Mouse (Mus musculus): Measurements from ENCODE around the gene Fermt1. TPM values are rescaled to one million over a fixed set of nuclear protein-coding genes. Genes with fewer than 3 reads are reported as not detected.

Gene Fermt1
- total and polyA plus RNA-seq, 3 experiments: 0.02 TPM; not detected in 2

GRCm38 (mm10) chr2:132904961-132905360 lies 40.7 kb downstream of the Fermt1 start:
- no peak overlapping the region for H3K9ac ChIP-seq (ENCODE audit: low read depth, low read length)
- H3K36me3 ChIP-seq (ENCODE audit: control insufficient read depth, insufficient read depth, low read length): no peaks in the 10 kb centered on the region
- no peaks in the 10 kb centered on the region for H3K79me2 ChIP-seq (replicated peaks; ENCODE audit: control insufficient read depth, insufficient read depth, low read length)
- intact Hi-C loops (cut with DNase I): loop anchor here (2.0 to 10.0 kb wide), 3 partner anchors 200 to 590 kb away; no protein-coding TSS in a partner anchor
- DNase-seq: no peak
- no peaks in the 10 kb centered on the region for H3K27me3 ChIP-seq (ENCODE audit: control insufficient read depth, insufficient read depth, low read length)
- no peak overlapping the region for H3K27ac ChIP-seq
- no peaks in the 10 kb centered on the region for H3K4me1 ChIP-seq (ENCODE audit: control insufficient read depth, insufficient read depth, low read length)
- 55% methylated on average over 2 of the region's 2 CpGs for WGBS
- no peak overlapping the region for H3K4me3 ChIP-seq
- TF ChIP-seq CTCF (IDR thresholded peaks at IDR 0.05) (no peak), POLR2A (IDR thresholded peaks at IDR 0.05; ENCODE audit: insufficient read depth, low read depth, low read length) (no peak), EP300 (IDR thresholded peaks at IDR 0.05; ENCODE audit: insufficient read depth, low read depth, low read length) (no peak)

DNA sequence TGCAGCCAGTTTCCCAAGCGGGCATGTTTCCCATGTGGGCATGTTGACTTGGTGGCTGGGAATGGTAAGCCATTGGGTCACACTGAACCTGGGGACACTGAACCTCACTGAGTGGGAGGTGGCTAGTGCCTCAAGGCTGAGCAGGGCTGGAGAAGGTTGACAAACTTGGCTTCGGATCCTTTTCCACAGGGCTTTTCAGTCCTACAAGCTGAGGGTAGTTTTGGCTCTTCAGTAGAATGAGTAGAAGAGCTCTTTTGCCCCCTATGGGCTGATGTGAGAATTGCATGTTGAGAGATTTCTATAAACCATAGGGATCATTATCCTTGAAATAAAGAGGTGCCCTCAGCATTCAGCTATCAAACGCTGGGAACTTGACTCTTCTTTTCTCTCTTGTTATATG lies 42.2 kb downstream of the Fermt1 start:
- H3K27me3 ChIP-seq (ENCODE audit: control insufficient read depth, insufficient read depth, low read length): no peaks in the 10 kb centered on the region
- no peak overlapping the region for H3K27ac ChIP-seq
- no peak overlapping the region for H3K4me3 ChIP-seq
- H3K4me1 ChIP-seq (ENCODE audit: control insufficient read depth, insufficient read depth, low read length): no peaks in the 10 kb centered on the region
- intact Hi-C loops (cut with DNase I): loop anchor here (1.0 to 10.0 kb wide), 3 partner anchors 57 to 589 kb away; partner anchors contain the start of gene Crls1
- no peak for DNase-seq
- no peak overlapping the region for H3K9ac ChIP-seq (ENCODE audit: low read depth, low read length)
- no peaks in the 10 kb centered on the region for H3K79me2 ChIP-seq (replicated peaks; ENCODE audit: control insufficient read depth, insufficient read depth, low read length)
- no peak for TF ChIP-seq EP300 (IDR thresholded peaks at IDR 0.05; ENCODE audit: insufficient read depth, low read depth, low read length)
- TF ChIP-seq CTCF (IDR thresholded peaks at IDR 0.05): peak; percentile 84
- no peak for TF ChIP-seq POLR2A (IDR thresholded peaks at IDR 0.05; ENCODE audit: insufficient read depth, low read depth, low read length)
- 33% methylated on average over 3 of the region's 3 CpGs for WGBS
- H3K36me3 ChIP-seq (ENCODE audit: control insufficient read depth, insufficient read depth, low read length): no peaks in the 10 kb centered on the region

- Histone ChIP-seq H3K4me1 (ENCODE audit: control insufficient read depth, insufficient read depth, low read length) (no peaks in the 10 kb centered on the region), H3K36me3 (ENCODE audit: control insufficient read depth, insufficient read depth, low read length) (no peaks in the 10 kb centered on the region), H3K9ac (ENCODE audit: low read depth, low read length) (no peak overlapping the region), H3K27ac (no peak overlapping the region), H3K79me2 (replicated peaks; ENCODE audit: control insufficient read depth, insufficient read depth, low read length) (no peaks in the 10 kb centered on the region), H3K27me3 (ENCODE audit: control insufficient read depth, insufficient read depth, low read length) (no peaks in the 10 kb centered on the region), H3K4me3 (no peak overlapping the region)
- TF ChIP-seq EP300 (IDR thresholded peaks at IDR 0.05; ENCODE audit: insufficient read depth, low read depth, low read length): no peak
- no peak for TF ChIP-seq CTCF (IDR thresholded peaks at IDR 0.05)
- TF ChIP-seq POLR2A (IDR thresholded peaks at IDR 0.05; ENCODE audit: insufficient read depth, low read depth, low read length): no peak
- WGBS: 60% methylated on average over 4 of the region's 4 CpGs
- intact Hi-C loops (cut with DNase I): loop anchor here (10.0 kb wide), 2 partner anchors 197 to 587 kb away; no protein-coding TSS in a partner anchor
- DNase-seq: no peak
Observed at GRCm38 (mm10) chr2:132902056-132902455, 43.6 kb downstream of the Fermt1 start.

DNA sequence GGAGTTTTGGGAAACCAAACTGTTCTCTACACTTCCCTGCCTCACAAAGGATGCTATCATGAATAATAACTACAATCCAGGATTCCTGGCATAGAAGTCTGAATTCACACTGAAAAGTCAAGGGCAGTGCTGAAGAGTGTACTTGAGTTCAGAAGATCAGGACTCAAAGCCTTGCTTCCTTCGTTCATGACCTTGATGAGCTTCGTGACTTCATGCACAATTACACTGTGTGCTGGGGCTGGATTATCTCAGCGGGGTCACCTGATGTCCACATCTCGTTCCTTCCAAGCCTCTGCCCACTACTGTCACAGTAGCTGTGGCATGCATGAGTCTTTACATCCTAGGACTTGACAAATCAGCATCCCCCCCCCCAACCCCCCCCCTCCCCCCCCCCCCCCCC lies 44.1 kb downstream of the Fermt1 start:
- Histone ChIP-seq H3K9ac (ENCODE audit: low read depth, low read length) (no peak overlapping the region), H3K4me1 (ENCODE audit: control insufficient read depth, insufficient read depth, low read length) (no peaks in the 10 kb centered on the region), H3K79me2 (replicated peaks; ENCODE audit: control insufficient read depth, insufficient read depth, low read length) (no peaks in the 10 kb centered on the region), H3K36me3 (ENCODE audit: control insufficient read depth, insufficient read depth, low read length) (no peaks in the 10 kb centered on the region), H3K27ac (no peak overlapping the region), H3K4me3 (no peak overlapping the region), H3K27me3 (ENCODE audit: control insufficient read depth, insufficient read depth, low read length) (no peaks in the 10 kb centered on the region)
- intact Hi-C loops (cut with DNase I): loop anchor here (10.0 kb wide), 2 partner anchors 197 to 587 kb away; no protein-coding TSS in a partner anchor
- no peak for DNase-seq
- TF ChIP-seq CTCF (IDR thresholded peaks at IDR 0.05) (no peak), EP300 (IDR thresholded peaks at IDR 0.05; ENCODE audit: insufficient read depth, low read depth, low read length) (no peak), POLR2A (IDR thresholded peaks at IDR 0.05; ENCODE audit: insufficient read depth, low read depth, low read length) (no peak)
- WGBS: 51% methylated on average over 4 of the region's 4 CpGs

GRCm38 (mm10) chr2:132900596-132900995 lies 45.1 kb downstream of the Fermt1 start:
- H3K4me1 ChIP-seq (ENCODE audit: control insufficient read depth, insufficient read depth, low read length): no peaks in the 10 kb centered on the region
- 79% methylated on average over 1 of the region's 1 CpGs for WGBS
- no peaks in the 10 kb centered on the region for H3K27me3 ChIP-seq (ENCODE audit: control insufficient read depth, insufficient read depth, low read length)
- no peak for DNase-seq
- TF ChIP-seq CTCF (IDR thresholded peaks at IDR 0.05) (no peak), POLR2A (IDR thresholded peaks at IDR 0.05; ENCODE audit: insufficient read depth, low read depth, low read length) (no peak)
- H3K27ac ChIP-seq: no peak overlapping the region
- no peaks in the 10 kb centered on the region for H3K79me2 ChIP-seq (replicated peaks; ENCODE audit: control insufficient read depth, insufficient read depth, low read length)
- no peak overlapping the region for H3K4me3 ChIP-seq
- H3K9ac ChIP-seq (ENCODE audit: low read depth, low read length): no peak overlapping the region
- H3K36me3 ChIP-seq (ENCODE audit: control insufficient read depth, insufficient read depth, low read length): no peaks in the 10 kb centered on the region
- intact Hi-C loops (cut with DNase I): loop anchor here (10.0 kb wide), 2 partner anchors 196 to 586 kb away; no protein-coding TSS in a partner anchor

GRCm38 (mm10) chr2:132898211-132898610 lies 47.5 kb downstream of the Fermt1 start:
- H3K36me3 ChIP-seq (ENCODE audit: control insufficient read depth, insufficient read depth, low read length): no peaks in the 10 kb centered on the region
- 17% methylated on average over 1 of the region's 1 CpGs for WGBS
- no peak overlapping the region for H3K4me3 ChIP-seq
- no peak overlapping the region for H3K27ac ChIP-seq
- no peaks in the 10 kb centered on the region for H3K27me3 ChIP-seq (ENCODE audit: control insufficient read depth, insufficient read depth, low read length)
- no peaks in the 10 kb centered on the region for H3K79me2 ChIP-seq (replicated peaks; ENCODE audit: control insufficient read depth, insufficient read depth, low read length)
- intact Hi-C loops (cut with DNase I): no loop called here
- no peak for TF ChIP-seq EP300 (IDR thresholded peaks at IDR 0.05; ENCODE audit: insufficient read depth, low read depth, low read length)
- no peak for TF ChIP-seq POLR2A (IDR thresholded peaks at IDR 0.05; ENCODE audit: insufficient read depth, low read depth, low read length)
- no peak for TF ChIP-seq CTCF (IDR thresholded peaks at IDR 0.05)
- no peak overlapping the region for H3K9ac ChIP-seq (ENCODE audit: low read depth, low read length)
- DNase-seq: no peak
- no peaks in the 10 kb centered on the region for H3K4me1 ChIP-seq (ENCODE audit: control insufficient read depth, insufficient read depth, low read length)

All from heart, adult 2 months (tissue).